Mouse (Mus musculus) CH12.LX (cell line): ENCODE results near the gene Prkcb. TPM values are rescaled to one million over a fixed set of nuclear protein-coding genes. Genes with fewer than 3 reads are reported as not detected.

Experiments used
- DNase-seq: peaks from one replicate; pipeline ENCODE4 v3.0.0-alpha.2; 2013; ENCODE audit errors: extremely low read depth
- H3K27ac ChIP-seq: 2 replicates; pipeline ENCODE4 v1.5.1; 2012; ENCODE audit warnings: low read depth, mild to moderate bottlenecking, control low read depth, moderate library complexity; ENCODE audit not compliant: insufficient read depth
- H3K27me3 ChIP-seq: replicated peaks from 2 replicates; pipeline ENCODE3; 2012; ENCODE audit warnings: inconsistent platforms
- H3K36me3 ChIP-seq, 2 experiments: replicated peaks in 1 of 2; 2 replicates each; pipeline versions ENCODE3 to v1.6.1; 2012; ENCODE audit warnings: inconsistent platforms in 1 of 2, low read length in 1 of 2, mild to moderate bottlenecking in 1 of 2, mixed read lengths in 1 of 2, moderate library complexity in 1 of 2; ENCODE audit not compliant: control insufficient read depth in 1 of 2, insufficient read depth in 1 of 2
- H3K4me1 ChIP-seq, 2 experiments: 2 replicates each; pipeline ENCODE4 v1.6.1; 2012; ENCODE audit warnings: inconsistent platforms in 1 of 2, moderate library complexity in 1 of 2; ENCODE audit not compliant: insufficient read depth in 2 of 2, control insufficient read depth in 1 of 2
- H3K4me2 ChIP-seq: 2 replicates; pipeline ENCODE4 v1.6.1; 2012; ENCODE audit warnings: low read depth, mild to moderate bottlenecking, control low read depth; ENCODE audit not compliant: poor library complexity, insufficient read depth, severe bottlenecking
- H3K4me3 ChIP-seq, 3 experiments: fragments of 150-350 bp in 1 of 3; sonication (generic) in 1 of 3; replicated peaks in 1 of 3; 2 replicates each; pipeline versions ENCODE3 to v1.5.1; 2011 to 2012; ENCODE audit warnings: low read depth in 2 of 3, low read length in 2 of 3, mild to moderate bottlenecking in 2 of 3, moderate library complexity in 2 of 3, control low read depth in 1 of 3, improper control_type of control experiment in 1 of 3, inconsistent platforms in 1 of 3, mixed read lengths in 1 of 3; ENCODE audit not compliant: poor library complexity in 1 of 3
- H3K79me2 ChIP-seq: replicated peaks from 2 replicates; pipeline ENCODE4 v1.6.1; 2012; ENCODE audit warnings: mild to moderate bottlenecking, moderate library complexity; ENCODE audit not compliant: control insufficient read depth, poor library complexity, insufficient read depth, severe bottlenecking; ENCODE audit errors: extremely low read depth
- H3K9ac ChIP-seq: 2 replicates; pipeline ENCODE4 v1.6.1; 2012; ENCODE audit warnings: low read depth, mild to moderate bottlenecking, control low read depth, moderate library complexity; ENCODE audit not compliant: insufficient read depth
- H3K9me3 ChIP-seq: replicated peaks from 2 replicates; pipeline ENCODE3; 2012; ENCODE audit warnings: low read length, inconsistent platforms, mixed read lengths
- BHLHE40 ChIP-seq: IDR thresholded peaks from 2 replicates; pipeline ENCODE4 v1.6.1; 2011; ENCODE audit warnings: mild to moderate bottlenecking, low read depth, low read length, improper control_type of control experiment
- CHD1 ChIP-seq: IDR thresholded peaks from 2 replicates; pipeline ENCODE4 v1.6.1; 2012; ENCODE audit warnings: low read depth, low read length, improper control_type of control experiment, inconsistent platforms
- CHD2 ChIP-seq: IDR thresholded peaks from 2 replicates; pipeline ENCODE4 v1.6.1; 2011; ENCODE audit warnings: low read length, improper control_type of control experiment
- CTCF ChIP-seq, 2 experiments: IDR thresholded peaks in 1 of 2; conservative IDR thresholded peaks in 1 of 2; 2 replicates each; pipeline ENCODE4 v1.5.1; 2011 to 2012; ENCODE audit warnings: low read depth in 2 of 2, low read length in 2 of 2, improper control_type of control experiment in 1 of 2, inconsistent platforms in 1 of 2, mild to moderate bottlenecking in 1 of 2, moderate library complexity in 1 of 2
- E2F4 ChIP-seq: IDR thresholded peaks from 2 replicates; pipeline ENCODE4 v1.6.1; 2011; ENCODE audit warnings: low read depth, low read length, improper control_type of control experiment; ENCODE audit not compliant: insufficient replicate concordance
- ELF1 ChIP-seq: IDR thresholded peaks from 2 replicates; pipeline ENCODE4 v1.6.1; 2014; ENCODE audit warnings: low read depth, mild to moderate bottlenecking, inconsistent platforms, low read length, improper control_type of control experiment
- EP300 ChIP-seq: IDR thresholded peaks from 2 replicates; pipeline ENCODE4 v1.6.1; 2011; ENCODE audit warnings: low read length, improper control_type of control experiment
- ETS1 ChIP-seq: conservative IDR thresholded peaks from 2 replicates; pipeline ENCODE4 v1.6.1; 2012; ENCODE audit warnings: low read depth, mild to moderate bottlenecking, inconsistent platforms, low read length, improper control_type of control experiment, moderate library complexity
- GABPA ChIP-seq: IDR thresholded peaks from 2 replicates; pipeline ENCODE4 v1.6.1; 2012; ENCODE audit warnings: low read depth, low read length, improper control_type of control experiment, inconsistent platforms; ENCODE audit not compliant: insufficient replicate concordance
- HCFC1 ChIP-seq: IDR thresholded peaks from 2 replicates; pipeline ENCODE4 v1.6.1; 2012; ENCODE audit warnings: low read depth, mild to moderate bottlenecking, inconsistent platforms, low read length, improper control_type of control experiment
- IRF4 ChIP-seq: IDR thresholded peaks from 2 replicates; pipeline ENCODE4 v1.6.1; 2014; ENCODE audit warnings: low read depth, mild to moderate bottlenecking, inconsistent platforms, low read length, improper control_type of control experiment
- JUN ChIP-seq: IDR thresholded peaks from 2 replicates; pipeline ENCODE4 v1.6.1; 2011; ENCODE audit warnings: low read depth, mild to moderate bottlenecking, low read length, improper control_type of control experiment, moderate library complexity; ENCODE audit not compliant: insufficient read depth
- JUND ChIP-seq: conservative IDR thresholded peaks from 2 replicates; pipeline ENCODE4 v1.6.1; 2011; ENCODE audit warnings: low read depth, low read length, improper control_type of control experiment
- KAT2A ChIP-seq: IDR thresholded peaks from 2 replicates; pipeline ENCODE4 v1.6.1; 2012; ENCODE audit warnings: low read length, improper control_type of control experiment, inconsistent platforms; ENCODE audit not compliant: insufficient replicate concordance
- MAFK ChIP-seq: IDR thresholded peaks from 2 replicates; pipeline ENCODE4 v1.6.1; 2011; ENCODE audit warnings: low read length, improper control_type of control experiment; ENCODE audit not compliant: insufficient replicate concordance
- MAX ChIP-seq: IDR thresholded peaks from 2 replicates; pipeline ENCODE4 v1.6.1; 2011; ENCODE audit warnings: low read length, improper control_type of control experiment
- MAZ ChIP-seq: IDR thresholded peaks from 2 replicates; pipeline ENCODE4 v1.6.1; 2012; ENCODE audit warnings: low read depth, mild to moderate bottlenecking, inconsistent platforms, low read length, improper control_type of control experiment, moderate library complexity
- MEF2A ChIP-seq: IDR thresholded peaks from 2 replicates; pipeline ENCODE4 v1.6.1; 2014; ENCODE audit warnings: low read depth, mild to moderate bottlenecking, inconsistent platforms, low read length, improper control_type of control experiment, borderline replicate concordance
- MXI1 ChIP-seq: IDR thresholded peaks from 2 replicates; pipeline ENCODE4 v1.6.1; 2011; ENCODE audit warnings: mild to moderate bottlenecking, low read depth, low read length, improper control_type of control experiment
- MYC ChIP-seq: IDR thresholded peaks from 2 replicates; pipeline ENCODE4 v1.6.1; 2011; ENCODE audit warnings: low read depth, mild to moderate bottlenecking, improper control_type of control experiment, low read length
- NELFE ChIP-seq: IDR thresholded peaks from 2 replicates; pipeline ENCODE4 v1.6.1; 2011; ENCODE audit warnings: low read depth, low read length, improper control_type of control experiment
- NRF1 ChIP-seq: IDR thresholded peaks from 2 replicates; pipeline ENCODE4 v1.6.1; 2014; ENCODE audit warnings: low read depth, mild to moderate bottlenecking, inconsistent platforms, low read length, improper control_type of control experiment, moderate library complexity
- PAX5 ChIP-seq: IDR thresholded peaks from 2 replicates; pipeline ENCODE4 v1.6.1; 2012; ENCODE audit warnings: low read length, inconsistent platforms, mixed read lengths
- POLR2A ChIP-seq: IDR thresholded peaks from 2 replicates; pipeline ENCODE4 v1.6.1; 2011; ENCODE audit warnings: low read depth, mild to moderate bottlenecking, improper control_type of control experiment, low read length
- POLR2AphosphoS2 ChIP-seq: IDR thresholded peaks from 2 replicates; pipeline ENCODE4 v1.6.1; 2011; ENCODE audit warnings: low read depth, low read length, improper control_type of control experiment
- RAD21 ChIP-seq: IDR thresholded peaks from 2 replicates; pipeline ENCODE4 v1.6.1; 2011; ENCODE audit warnings: low read depth, mild to moderate bottlenecking, low read length, improper control_type of control experiment, moderate library complexity
- RCOR1 ChIP-seq: conservative IDR thresholded peaks from 2 replicates; pipeline ENCODE4 v1.6.1; 2012; ENCODE audit warnings: low read depth, mild to moderate bottlenecking, inconsistent platforms, low read length, improper control_type of control experiment
- SIN3A ChIP-seq: IDR thresholded peaks from 2 replicates; pipeline ENCODE4 v1.6.1; 2012; ENCODE audit warnings: low read length, improper control_type of control experiment, inconsistent platforms
- SMC3 ChIP-seq: IDR thresholded peaks from 2 replicates; pipeline ENCODE4 v1.6.1; 2011; ENCODE audit warnings: low read depth, low read length, improper control_type of control experiment
- TBP ChIP-seq: conservative IDR thresholded peaks from 2 replicates; pipeline ENCODE4 v1.6.1; 2011; ENCODE audit warnings: low read depth, low read length, improper control_type of control experiment
- TCF12 ChIP-seq: IDR thresholded peaks from 2 replicates; pipeline ENCODE4 v1.6.1; 2014; ENCODE audit warnings: low read depth, mild to moderate bottlenecking, inconsistent platforms, low read length, improper control_type of control experiment
- UBTF ChIP-seq: IDR thresholded peaks from 2 replicates; pipeline ENCODE4 v1.6.1; 2012; ENCODE audit warnings: low read depth, mild to moderate bottlenecking, inconsistent platforms, low read length, improper control_type of control experiment, moderate library complexity
- USF1 ChIP-seq: IDR thresholded peaks from 2 replicates; pipeline ENCODE4 v1.6.1; 2014; ENCODE audit warnings: low read depth, mild to moderate bottlenecking, inconsistent platforms, low read length, improper control_type of control experiment
- USF2 ChIP-seq: conservative IDR thresholded peaks from 2 replicates; pipeline ENCODE4 v1.6.1; 2011; ENCODE audit warnings: low read depth, low read length, improper control_type of control experiment
- ZC3H11A ChIP-seq: IDR thresholded peaks from 2 replicates; pipeline ENCODE4 v1.6.1; 2012; ENCODE audit warnings: low read depth, mild to moderate bottlenecking, inconsistent platforms, low read length, improper control_type of control experiment
- ZKSCAN1 ChIP-seq: IDR thresholded peaks from 2 replicates; pipeline ENCODE4 v1.6.1; 2012; ENCODE audit warnings: low read depth, inconsistent platforms, low read length, improper control_type of control experiment, borderline replicate concordance
- ZMIZ1 ChIP-seq: IDR thresholded peaks from 2 replicates; pipeline ENCODE4 v1.6.1; 2012; ENCODE audit warnings: low read depth, mild to moderate bottlenecking, inconsistent platforms, low read length, improper control_type of control experiment
- ZNF384 ChIP-seq: IDR thresholded peaks from 2 replicates; pipeline ENCODE4 v1.6.1; 2012; ENCODE audit warnings: low read depth, low read length, improper control_type of control experiment, inconsistent platforms
- dilution Hi-C: fragments of 300-500 bp; cut with MboI; formaldehyde crosslinking; loops from 2 replicates; pipeline ENCODE4 v1.14.3; 2020; ENCODE audit warnings: low sequenced_read_pairs; ENCODE audit not compliant: extremely low pct_unique_long_range_greater_than_20kb, extremely low pct_ligation_motif_present
- in situ Hi-C: fragments of 300-500 bp; cut with MboI; formaldehyde crosslinking; loops from 3 replicates; pipeline ENCODE4 v1.14.3; 2019; ENCODE audit warnings: low sequenced_read_pairs, low pct_ligation_motif_present, low pct_unique_long_range_greater_than_20kb, mixed read lengths
- polyA plus RNA-seq: library from polyadenylated mRNA; unstranded; fragments of >175 nt; gene quantifications from 2 replicates; pipeline ENCODE4 v1.2.1, GENCODE M21; 2012; ENCODE audit warnings: low read depth; ENCODE audit not compliant: insufficient read length
- total RNA-seq, 2 experiments: library from RNA; depleted of rRNA; stranded (reverse); fragments of 300-350 nt in 1 of 2; fragments of >200 nt in 1 of 2; gene quantifications; 2 replicates each; pipeline ENCODE4 v1.2.3; 2012 to 2014

The Prkcb gene
- 270 and 337 TPM in 2 replicates for total RNA-seq (2012; rRNA removed)
- total RNA-seq (2014; rRNA removed), result 289 and 323 TPM in 2 replicates
- polyA plus RNA-seq, result 381 and 463 TPM in 2 replicates

DNA sequence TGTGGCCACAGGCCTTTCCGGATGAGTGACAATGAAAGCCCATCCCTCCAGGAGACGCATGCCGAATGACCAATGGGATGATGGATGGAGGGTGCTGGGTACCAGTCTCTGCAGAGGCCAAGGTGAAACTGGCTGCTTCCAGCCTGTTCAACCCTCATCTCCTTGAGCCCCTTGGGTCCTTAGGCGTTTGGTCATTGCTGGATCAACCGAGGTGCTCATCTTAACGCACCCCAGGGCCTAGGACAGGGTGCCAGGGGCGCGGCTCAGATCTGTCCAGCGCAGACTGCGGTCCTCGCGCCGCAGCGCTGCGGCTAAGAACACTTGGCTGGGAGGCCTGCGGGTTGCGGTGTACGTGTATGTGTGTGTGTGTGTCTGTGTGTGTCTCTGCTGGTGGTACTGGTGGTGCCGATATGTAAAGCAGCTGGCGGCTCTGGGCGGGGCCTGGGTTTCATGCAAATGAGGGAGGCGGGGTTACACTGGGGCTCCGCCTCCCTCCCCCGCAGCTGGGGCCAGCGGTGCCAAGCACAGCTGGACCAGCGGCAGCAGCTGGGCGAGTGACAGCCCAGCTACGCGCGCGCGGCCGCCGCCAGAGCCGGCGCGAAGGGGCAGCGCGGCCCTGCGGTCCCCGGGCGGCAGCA, at the start of gene Prkcb:
TSS of gene Prkcb (plus strand) at position 147 of the 638 bp plus-strand sequence.
- TF ChIP-seq POLR2AphosphoS2 (no peak), MYC (no peak), MAFK (no peak), GABPA (no peak), MAZ (peak; percentile 41; the same call in 1 of the 2 replicates), HCFC1 (peak; percentile 27; the same call in 1 of the 2 replicates), MAX (peak; percentile 44; the same call in 1 of the 2 replicates), TCF12 (peak; percentile 95), RCOR1 (0 out of 2 replicates have a peak, but pooled peaks have one; percentile 51), RAD21 (no peak; the same call in 1 of the 2 replicates), MEF2A (no peak; the same call in 1 of the 2 replicates), E2F4 (no peak), NRF1 (no peak), ZNF384 (no peak), KAT2A (0 out of 2 replicates have a peak, but pooled peaks have one; percentile 20), TBP (0 out of 2 replicates have a peak, but pooled peaks have one; percentile 34), ETS1 (peak; percentile 75), ZMIZ1 (peak; percentile 75), USF2 (no peak), POLR2A (peak; percentile 66; the same call in 1 of the 2 replicates), ZC3H11A (no peak), BHLHE40 (peak; percentile 25; the same call in 1 of the 2 replicates), JUND (no peak), ELF1 (peak; percentile 24), MXI1 (peak; percentile 67), PAX5 (no peak), IRF4 (peak; percentile 57; the same call in 1 of the 2 replicates), SIN3A (peak; percentile 98), USF1 (no peak), SMC3 (no peak), UBTF (no peak), CHD2 (0 out of 2 replicates have a peak, but pooled peaks have one; percentile 32), EP300 (peak; percentile 55), CTCF (conservative IDR thresholded peaks at IDR 0.05 in 1 of 2, IDR thresholded peaks at IDR 0.05 in 1 of 2; ENCODE audit: low read depth in 2 of 2, low read length in 2 of 2) (peak in 1 of 2 experiments; percentile 3; a peak in 1 of 4 replicates), ZKSCAN1 (no peak), CHD1 (no peak), NELFE (peak; percentile 59), JUN (no peak)
- TF ChIP-seq, all 38 proteins: peak for 19
- in situ Hi-C loops (no loop called here), dilution Hi-C loops (no loop called here)
- Histone ChIP-seq H3K27ac (peak within 1 kb of the TSS; percentile 73), H3K27me3 (peaks cover 14% of the 10 kb centered on the region), H3K9ac (peak within 1 kb of the TSS; percentile 97), H3K4me3 (peak within 1 kb of the TSS; percentile 94 to 97 (median 96)), H3K36me3 (peaks cover 8 to 31% of the 10 kb centered on the region in 2 experiments), H3K79me2 (peaks cover 47% of the 10 kb centered on the region), H3K4me1 (peaks cover 8 to 31% of the 10 kb centered on the region in 2 experiments), H3K9me3 (no peaks in the 10 kb centered on the region), H3K4me2 (peak within 1 kb of the TSS; percentile 57)
- DNase-seq, result peak; percentile 84
